Mouse (Mus musculus) cerebellum, adult 2 months (tissue): ENCODE measurements around the gene Osbpl11.

Experiments
- CTCF ChIP-seq: fragments of 200-500 bp; IDR thresholded peaks from 2 replicates; pipeline ENCODE4 v1.5.1; 2011; ENCODE audit warnings: low read depth, mild to moderate bottlenecking, control low read depth, low read length, moderate library complexity, borderline replicate concordance; ENCODE audit not compliant: insufficient read depth
- POLR2A ChIP-seq: fragments of 200-500 bp; IDR thresholded peaks from 2 replicates; pipeline ENCODE4 v1.6.1; 2011; ENCODE audit warnings: low read length, control low read depth, borderline replicate concordance; ENCODE audit not compliant: insufficient read depth

GRCm38 (mm10) chr16:33180793-33181192 lies 4.1 kb upstream of the Osbpl11 start:
- TF ChIP-seq CTCF (no peak), POLR2A (no peak)
